Mouse (Mus musculus) heart, postnatal 10 days (tissue): Measurements from ENCODE around the gene Actrt2. TPM values are rescaled to one million over a fixed set of nuclear protein-coding genes. Genes with fewer than 3 reads are reported as not detected.

Experiments
- total RNA-seq, 2 experiments: library from RNA; stranded (reverse); gene quantifications; 2 replicates each; pipeline ENCODE4 v1.2.3; 2021

The Actrt2 gene
- total RNA-seq, 2 experiments from 2014 or later = not detected

Other genes with a start within 250 kb of the Actrt2 start
- 10 to 100 TPM; 20.7 to 22.2 TPM for gene Prdm16, start 31.0 kb downstream of the Actrt2 start, total RNA-seq
- under 1 TPM; 0.17 to 0.45 TPM for gene Ttc34, start 169.6 kb upstream of the Actrt2 start, total RNA-seq
- under 1 TPM; 0.32 to 0.48 TPM for gene Mmel1, start 201.7 kb upstream of the Actrt2 start, total RNA-seq
- gene Fam213b, start 231.3 kb upstream of the Actrt2 start, total RNA-seq = 10 to 100 TPM; 61.7 to 64.3 TPM